Mouse (Mus musculus): ENCODE results near the gene Sp9. TPM values are rescaled to one million over a fixed set of nuclear protein-coding genes. Genes with fewer than 3 reads are reported as not detected.

Gene Sp9
- not detected for polyA plus RNA-seq (2014; fragmentation: Illumina TruSeq; extraction: RNeasy Lipid Tissue Mini Kit (QIAGEN cat#74804); ENCODE audit: low read depth, low replicate concordance)

GRCm38 (mm10) chr2:73271459-73272161 is at the start of gene Sp9:
Gene Sp9 (plus strand): TSS chr2:73271925.

GRCm38 (mm10) chr2:73312152-73313116 is 40.7 kb downstream of the Sp9 start, which contains the start of the genes Scrn3 and Cir1:
Gene Scrn3 (plus strand): TSS chr2:73312601.
Gene Cir1 (minus strand): TSS chr2:73312701.

Other genes starting within 250 kb of the Sp9 start
- 236 TPM for gene Ola1, start 53.0 kb upstream of the Sp9 start, polyA plus RNA-seq (2014; fragmentation: Illumina TruSeq; extraction: RNeasy Lipid Tissue Mini Kit (QIAGEN cat#74804); ENCODE audit: low read depth, low replicate concordance)
- 34.4 TPM for gene Scrn3, start 40.7 kb downstream of the Sp9 start, polyA plus RNA-seq (2014; fragmentation: Illumina TruSeq; extraction: RNeasy Lipid Tissue Mini Kit (QIAGEN cat#74804); ENCODE audit: low read depth, low replicate concordance)
- gene Cir1, start 40.8 kb downstream of the Sp9 start, polyA plus RNA-seq (2014; fragmentation: Illumina TruSeq; extraction: RNeasy Lipid Tissue Mini Kit (QIAGEN cat#74804); ENCODE audit: low read depth, low replicate concordance), result 86.1 TPM
- gene Gpr155, start 114.6 kb downstream of the Sp9 start, polyA plus RNA-seq (2014; fragmentation: Illumina TruSeq; extraction: RNeasy Lipid Tissue Mini Kit (QIAGEN cat#74804); ENCODE audit: low read depth, low replicate concordance), result 4.9 TPM

Measured in sigmoid colon, adult 10 weeks (tissue).